Mouse (Mus musculus) frontal cortex, postnatal 25 days (tissue): Measurements from ENCODE around the gene Olfr9.
"Not testable (repeated sequence)": the region's sequence is repeated elsewhere in the genome, so short reads cannot be mapped to it uniquely, and the experiment has no call there.

Experiments
- DNase-seq, 2 experiments: peaks; one replicate each; pipeline ENCODE4 v3.0.0; 2022; ENCODE audit warnings: low spot score in 2 of 2

Gene Olfr9

DNA sequence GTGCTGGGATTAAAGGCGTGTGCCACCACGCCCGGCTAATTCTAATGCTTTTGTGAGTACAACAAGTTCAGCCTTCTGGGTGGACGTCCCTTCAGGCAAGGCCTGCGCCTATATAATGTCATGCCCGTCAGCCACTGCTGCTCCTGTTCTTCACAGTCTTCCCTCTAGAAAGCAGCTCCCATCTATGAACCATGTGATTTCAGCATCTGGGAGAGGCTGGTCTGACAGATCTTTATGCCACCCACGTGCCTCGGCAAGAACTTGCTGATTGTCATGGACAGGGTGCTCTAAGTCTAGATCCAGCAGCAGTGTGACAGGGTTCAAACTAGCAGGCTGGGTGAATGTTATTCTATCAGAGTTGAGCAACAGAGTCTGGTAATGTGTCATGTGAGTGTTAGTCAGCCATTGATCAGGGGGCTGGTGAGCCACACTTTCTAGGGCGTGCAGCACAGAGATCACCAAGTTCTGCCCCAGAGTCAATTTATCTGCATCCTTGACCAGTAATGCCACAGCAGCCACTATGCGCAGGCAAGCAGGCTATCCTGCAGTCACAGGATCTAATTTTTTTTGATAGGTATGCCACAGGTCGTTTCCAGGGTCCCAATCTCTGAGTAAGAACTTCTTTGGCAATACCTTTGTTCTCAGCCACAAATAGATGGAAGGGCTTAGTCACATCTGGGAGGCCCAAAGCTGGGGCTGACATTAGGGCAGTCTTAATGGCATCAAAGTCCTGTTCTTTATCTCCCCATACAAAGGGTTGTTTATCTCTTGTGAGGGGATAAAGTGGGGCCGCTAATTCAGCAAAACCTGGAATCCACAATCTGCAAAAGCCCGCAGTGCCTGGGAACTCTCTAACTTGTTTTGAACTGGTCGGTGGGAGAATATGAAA, 15.0 kb downstream of the Olfr9 start:
- no peak for DNase-seq

DNA sequence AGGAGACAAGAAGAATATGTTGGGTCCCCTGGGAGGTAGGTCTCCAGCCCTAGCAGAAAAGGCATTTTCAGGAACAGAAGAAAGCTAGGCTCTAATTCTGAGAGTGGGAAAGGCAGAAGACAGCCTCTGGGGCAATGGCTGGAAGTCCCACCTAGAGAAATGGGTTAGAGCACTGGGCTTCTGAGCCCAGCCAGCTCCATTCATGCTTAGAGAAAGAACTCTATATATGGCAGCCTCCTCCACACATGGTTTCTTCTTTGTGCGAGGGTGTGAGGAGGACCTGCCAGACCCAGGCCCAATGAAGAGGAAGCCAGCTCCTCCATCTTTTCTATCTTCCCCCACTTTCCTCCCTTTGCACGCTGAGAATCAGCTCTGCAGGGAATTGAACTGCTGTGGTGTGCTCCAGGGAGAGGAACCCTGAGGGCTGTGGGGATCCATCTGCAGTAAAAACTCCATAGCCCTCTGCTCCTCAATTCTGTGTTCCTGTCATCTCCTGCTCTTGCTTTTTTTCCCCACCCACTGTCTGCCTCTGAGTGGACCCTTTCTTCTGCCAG, 21.1 kb downstream of the Olfr9 start, which contains the start of gene Olfr763:
Olfr763 (plus strand) TSS at position 504 of the 554 bp plus-strand sequence.
- no peak for DNase-seq

DNA sequence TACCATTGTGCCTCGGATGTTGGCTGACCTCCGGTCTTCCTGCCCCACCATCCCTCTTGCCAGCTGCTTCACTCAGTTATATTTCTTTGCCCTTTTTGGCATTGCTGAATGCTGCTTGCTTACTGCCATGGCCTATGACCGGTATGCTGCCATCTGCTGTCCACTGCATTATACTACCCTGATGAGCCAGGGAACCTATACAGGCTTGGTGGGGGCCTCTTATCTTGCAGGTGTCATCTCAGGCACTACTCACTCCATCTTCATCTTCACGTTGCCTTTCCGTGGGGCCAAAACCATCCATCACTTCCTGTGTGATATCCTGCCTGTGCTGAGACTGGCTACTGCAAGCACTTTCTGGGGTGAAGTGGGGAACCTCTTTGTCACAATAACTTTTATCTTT, 22.3 kb downstream of the Olfr9 start:
- DNase-seq = not testable (repeated sequence)

DNA sequence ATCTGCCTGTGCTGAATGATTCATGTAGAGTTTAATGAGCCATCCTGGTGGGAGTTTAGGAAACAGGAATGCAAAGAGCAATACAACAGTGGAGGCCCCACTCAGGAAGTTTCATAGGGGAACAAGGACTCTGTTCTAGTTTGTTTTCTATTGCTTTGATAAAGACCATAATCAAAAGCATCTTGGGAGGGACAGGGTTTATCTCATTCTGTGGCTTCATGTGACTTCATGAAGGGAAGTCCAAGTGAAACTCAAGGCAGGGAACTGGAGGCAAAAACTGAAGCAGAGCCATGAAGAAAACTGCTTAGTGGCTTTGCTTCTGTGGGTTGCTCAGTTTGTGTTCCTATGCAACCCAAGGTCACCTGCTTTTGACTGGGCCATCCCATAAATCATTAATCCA, 25.2 kb downstream of the Olfr9 start:
- no peak for DNase-seq

DNA sequence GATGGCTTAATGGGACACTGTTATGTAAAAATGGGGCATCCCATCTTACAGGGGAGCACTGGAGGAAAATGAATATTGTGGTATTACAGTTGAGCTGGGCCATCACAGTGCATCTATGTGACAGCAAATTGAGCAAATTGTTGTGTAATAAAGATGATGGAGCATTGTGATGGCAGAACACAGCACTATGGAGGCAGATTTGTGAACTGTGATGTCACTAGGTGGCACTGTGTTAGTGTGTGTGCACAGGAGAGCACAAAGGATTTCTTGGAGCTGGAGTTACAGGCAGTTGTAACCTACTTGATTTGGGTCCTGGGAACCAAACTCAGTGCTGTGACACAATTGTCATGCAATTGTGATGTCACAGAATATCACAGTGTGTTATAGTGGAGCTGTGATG, 34.1 kb downstream of the Olfr9 start:
- no peak for DNase-seq

DNA sequence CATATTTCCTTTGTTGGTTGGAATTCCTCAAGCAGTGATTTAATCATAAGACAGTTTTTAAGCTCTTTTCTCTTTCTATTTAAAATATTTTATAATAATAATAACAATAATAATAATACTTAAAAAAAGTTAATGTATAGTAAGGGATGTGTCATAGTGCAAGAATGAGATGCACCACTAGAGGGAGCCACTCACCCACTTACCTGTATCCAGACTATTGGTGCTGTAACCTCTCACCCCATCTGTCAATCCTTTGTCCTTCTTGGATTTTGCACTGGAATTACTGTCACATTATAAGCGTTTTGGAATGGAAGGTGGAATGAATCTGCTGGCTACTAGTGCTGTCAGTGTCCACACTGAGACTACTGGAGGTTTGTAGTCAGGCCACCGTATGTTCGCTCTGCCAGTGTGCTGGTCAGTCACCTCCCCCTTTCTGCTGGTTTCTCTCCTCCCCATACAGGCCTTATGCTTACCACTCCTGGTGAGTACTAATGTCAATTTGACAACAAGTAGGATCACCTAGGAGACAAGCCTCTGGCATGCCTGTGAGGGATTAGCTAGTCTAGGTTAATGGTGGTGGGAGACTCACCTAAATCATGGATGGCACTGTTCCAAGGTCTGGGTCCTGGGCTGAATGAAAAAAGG, 36.9 kb downstream of the Olfr9 start:
- peak; percentile 7 to 44 for DNase-seq

DNA sequence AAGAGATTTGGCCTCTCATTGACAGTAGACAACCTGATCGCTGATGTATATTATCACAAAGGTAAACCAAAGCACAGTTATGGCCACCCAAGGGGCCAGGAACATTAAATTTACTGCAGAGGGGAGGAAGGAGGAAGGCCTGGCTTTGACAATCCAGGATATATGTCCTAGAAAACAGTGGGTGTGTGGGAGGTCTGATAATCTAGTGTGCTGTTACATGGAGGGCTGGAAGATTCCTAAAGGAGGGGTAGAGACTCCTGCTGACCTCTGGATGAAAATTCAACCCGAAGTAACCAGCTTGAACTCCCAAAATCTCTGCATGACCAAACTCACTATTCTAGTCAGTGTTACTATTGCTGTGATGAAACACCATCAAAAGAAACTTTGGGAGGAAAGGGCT, 39.1 kb downstream of the Olfr9 start:
- DNase-seq = no peak

DNA sequence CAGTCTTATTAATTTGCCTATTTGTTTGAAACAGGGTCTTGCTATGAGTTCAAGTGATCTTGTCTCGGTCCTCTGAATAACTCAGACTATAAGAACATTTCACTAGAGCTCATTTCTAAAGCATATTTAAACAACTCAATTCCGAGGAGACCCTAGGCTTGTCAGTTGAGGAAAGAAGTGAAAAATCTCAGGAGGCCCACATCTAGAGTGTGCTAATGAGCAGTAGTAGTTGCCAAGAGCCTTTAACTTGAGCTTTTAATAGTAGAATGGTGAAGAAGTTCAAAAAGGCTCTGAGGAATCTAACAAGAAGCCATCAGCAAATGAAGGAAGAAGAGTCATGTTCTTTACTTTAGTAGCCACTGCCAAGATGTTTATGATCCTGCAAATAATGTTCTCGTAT, 50.6 kb downstream of the Olfr9 start, which contains the start of gene Olfr764-ps1:
Olfr764-ps1 (minus strand) TSS at position 101 of the 400 bp plus-strand sequence.
- no peak for DNase-seq
